Mouse (Mus musculus): Measurements from ENCODE around the gene Fscn2.

- TF ChIP-seq CTCF (IDR thresholded peaks at IDR 0.05; ENCODE audit: control insufficient read depth, insufficient read depth, low read length) (no peak), POLR2A (IDR thresholded peaks at IDR 0.05; ENCODE audit: borderline replicate concordance, control insufficient read depth, low read depth, low read length) (no peak)
Observed at GRCm38 (mm10) chr11:120319310-120319709, 42.0 kb upstream of the Fscn2 start.

All from bone marrow, adult 2 months (tissue).